Mouse (Mus musculus) 3T3-L1 (cell line): ENCODE measurements around the gene Ppp1r35.

Source experiments
- DNase-seq: peaks from one replicate; pipeline ENCODE4 v3.0.0-alpha.2; 2015; ENCODE audit warnings: low read depth, low spot score

The Ppp1r35 gene

GRCm38 (mm10) chr5:137826421-137826820, 47.8 kb downstream of the Ppp1r35 start:
- DNase-seq: no peak

- DNase-seq: no peak
These were observed 50.0 kb downstream of the Ppp1r35 start for GRCm38 (mm10) chr5:137828694-137829093.
